Mouse (Mus musculus) kidney, embryonic 15.5 days (tissue): ENCODE data around the gene Gpc4. TPM values are rescaled to one million over a fixed set of nuclear protein-coding genes. Genes with fewer than 3 reads are reported as not detected.

Source experiments
- ATAC-seq: fragments of 200-750 bp; cut with Nextera tagmentation; replicated peaks from 2 replicates; pipeline ENCODE4 v1.8.0; 2017; ENCODE audit warnings: moderate TSS enrichment; ENCODE audit not compliant: low FRiP score
- H3K27ac ChIP-seq: fragments of 300-500 bp; sonication (generic); 2 replicates; pipeline ENCODE4 v1.5.1; 2015; ENCODE audit warnings: mild to moderate bottlenecking, inconsistent platforms
- H3K27me3 ChIP-seq: fragments of 300-500 bp; sonication (generic); 2 replicates; pipeline ENCODE4 v1.6.1; 2015; ENCODE audit warnings: inconsistent platforms
- H3K36me3 ChIP-seq: fragments of 300-500 bp; sonication (generic); 2 replicates; pipeline ENCODE4 v1.6.1; 2015; ENCODE audit warnings: inconsistent platforms
- H3K4me1 ChIP-seq: fragments of 300-500 bp; sonication (generic); 2 replicates; pipeline ENCODE4 v1.6.1; 2015; ENCODE audit warnings: inconsistent platforms
- H3K4me2 ChIP-seq: fragments of 300-500 bp; sonication (generic); 2 replicates; pipeline ENCODE4 v1.6.1; 2015; ENCODE audit warnings: moderate library complexity, mild to moderate bottlenecking, inconsistent platforms
- H3K4me3 ChIP-seq: fragments of 300-500 bp; sonication (generic); replicated peaks from 2 replicates; pipeline ENCODE4 v1.5.1; 2015; ENCODE audit warnings: mild to moderate bottlenecking, inconsistent platforms
- H3K9ac ChIP-seq: fragments of 300-500 bp; sonication (generic); 2 replicates; pipeline ENCODE4 v1.6.1; 2015; ENCODE audit warnings: mild to moderate bottlenecking, inconsistent platforms
- H3K9me3 ChIP-seq: fragments of 300-500 bp; sonication (generic); replicated peaks from 2 replicates; pipeline ENCODE4 v1.6.1; 2016; ENCODE audit warnings: inconsistent platforms
- WGBS: fragments of 180-500 bp; shearing (Covaris S2); methylation state at CpG from one replicate; pipeline ENCODE4 v1.1.7; 2015; ENCODE audit warnings: mixed read lengths; 5-methylcytosine and 5-hydroxymethylcytosine counted together
- polyA plus RNA-seq: library from polyadenylated mRNA; unstranded; fragments of >200 nt; fragmentation: Nextera tagmentation; extraction: Ambion mirVana; gene quantifications from 2 replicates; pipeline ENCODE4 v1.2.1, GENCODE M21; 2015

The Gpc4 gene
- polyA plus RNA-seq, 1 experiment from 2014 or later: 77.5 TPM

DNA sequence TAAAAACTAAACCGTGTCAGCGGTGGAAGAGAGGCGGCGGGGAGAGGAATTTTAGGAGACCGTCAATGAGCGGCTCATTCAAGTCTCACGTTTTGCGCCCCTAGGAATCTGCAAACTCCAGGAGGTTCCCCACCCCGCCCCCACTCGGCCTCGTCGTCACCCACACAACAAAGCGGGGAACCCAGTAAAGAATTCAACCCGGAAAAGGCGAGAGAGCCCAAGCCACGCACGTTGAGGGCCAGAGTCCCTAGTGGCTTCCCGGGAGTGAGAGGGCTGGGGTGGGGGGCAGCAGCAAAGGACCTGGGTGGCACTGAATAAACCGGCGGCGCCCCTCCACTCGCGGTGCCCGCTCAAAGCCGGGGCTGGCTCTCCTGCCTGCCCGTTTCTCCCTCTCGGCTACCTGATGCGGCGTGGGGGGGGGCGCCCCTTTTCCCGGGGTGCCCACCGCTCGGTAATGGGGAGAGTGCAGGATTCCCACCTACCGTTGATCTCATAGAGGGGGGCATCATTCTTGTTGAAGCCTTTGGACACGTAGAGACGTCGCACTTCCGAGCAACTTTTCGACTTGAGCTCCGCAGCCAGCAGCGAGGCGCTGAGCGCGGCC lies 816 bp downstream of the Gpc4 start:
- Histone ChIP-seq H3K9ac (peak overlapping the region; percentile 56), H3K4me1 (0 out of 2 replicates have a peak, but pooled peaks cover 3% of the 10 kb centered on the region), H3K9me3 (no peaks in the 10 kb centered on the region), H3K27me3 (peaks cover 37% of the 10 kb centered on the region; the same call in 1 of the 2 replicates), H3K4me2 (peak overlapping the region; percentile 82), H3K4me3 (peak overlapping the region; percentile 58), H3K36me3 (no peaks in the 10 kb centered on the region), H3K27ac (peak overlapping the region; percentile 77)
- 20% methylated on average over 42 of the region's 44 CpGs for WGBS
- ATAC-seq: peak; percentile 10; the same call in 1 of the 2 replicates

DNA sequence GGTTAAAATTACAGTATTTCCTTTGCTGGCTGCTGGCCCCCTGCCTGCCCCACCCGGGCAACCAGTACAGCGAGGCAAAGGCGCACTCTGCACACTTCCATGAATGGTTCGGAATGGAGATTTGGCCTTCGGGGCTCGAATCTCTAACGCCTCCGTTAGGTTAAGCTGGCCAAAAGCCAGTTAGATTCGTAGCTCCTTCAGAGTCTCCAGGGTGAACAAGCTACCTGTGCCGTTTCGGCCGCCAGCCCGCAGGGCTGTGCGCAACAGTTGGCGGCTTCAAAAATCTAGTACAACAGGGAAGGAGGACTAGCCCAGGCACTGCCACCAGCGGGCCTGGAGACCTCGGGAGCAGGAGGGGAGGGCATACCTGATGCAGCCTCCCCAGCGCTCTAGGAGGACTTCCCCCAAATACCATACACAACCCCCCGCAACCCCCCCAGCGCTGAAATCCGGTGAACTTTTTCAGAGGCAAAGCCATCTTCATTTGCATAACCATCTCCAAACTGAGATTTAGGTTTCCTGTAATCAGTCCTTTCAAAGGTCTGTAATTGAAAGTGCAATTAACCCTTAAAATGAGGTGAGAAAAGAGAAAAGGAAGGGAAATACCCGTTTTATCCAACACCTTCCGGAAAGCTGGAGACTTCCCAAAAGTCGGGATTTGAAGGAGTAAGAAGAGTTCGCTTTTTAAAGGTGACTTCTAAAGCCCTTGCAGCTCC lies 1.5 kb downstream of the Gpc4 start:
- 0 out of 2 replicates have a peak, but pooled peaks cover 3% of the 10 kb centered on the region for H3K4me1 ChIP-seq
- peaks cover 37% of the 10 kb centered on the region; the same call in 1 of the 2 replicates for H3K27me3 ChIP-seq
- ATAC-seq: no peak
- H3K4me3 ChIP-seq: peak overlapping the region; percentile 58
- no peaks in the 10 kb centered on the region for H3K9me3 ChIP-seq
- peak overlapping the region; percentile 56 for H3K9ac ChIP-seq
- 28% methylated on average over 25 of the region's 25 CpGs for WGBS
- no peaks in the 10 kb centered on the region for H3K36me3 ChIP-seq
- H3K4me2 ChIP-seq: peak overlapping the region; percentile 82
- peak overlapping the region; percentile 77; the same call in 1 of the 2 replicates for H3K27ac ChIP-seq

DNA sequence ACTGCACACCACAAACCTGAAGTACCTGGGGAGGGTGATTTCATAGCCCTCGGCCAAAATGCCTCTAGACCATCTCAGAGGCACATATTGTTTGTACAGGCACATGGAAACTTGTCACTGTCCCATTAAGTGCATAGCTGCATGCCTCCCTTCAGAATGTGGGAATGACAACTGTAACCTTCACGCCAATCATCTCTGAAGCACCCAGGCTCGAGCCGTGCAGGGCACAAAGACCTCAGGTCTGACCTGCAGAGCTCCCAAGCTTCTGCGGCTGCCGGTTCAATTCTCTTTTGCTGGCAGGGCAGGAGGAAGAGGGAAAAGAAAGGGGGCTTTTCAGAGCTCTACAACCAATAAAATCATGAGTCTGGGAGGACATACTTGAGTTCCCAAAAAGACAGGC lies 2.3 kb downstream of the Gpc4 start:
- Histone ChIP-seq H3K4me3 (peak overlapping the region; percentile 58), H3K4me2 (peak overlapping the region; percentile 82), H3K9me3 (no peaks in the 10 kb centered on the region), H3K36me3 (no peaks in the 10 kb centered on the region), H3K27me3 (peaks cover 32% of the 10 kb centered on the region; the same call in 1 of the 2 replicates), H3K27ac (no peak overlapping the region), H3K4me1 (0 out of 2 replicates have a peak, but pooled peaks cover 3% of the 10 kb centered on the region), H3K9ac (no peak overlapping the region)
- no peak for ATAC-seq
- 33% methylated on average over 6 of the region's 6 CpGs for WGBS

DNA sequence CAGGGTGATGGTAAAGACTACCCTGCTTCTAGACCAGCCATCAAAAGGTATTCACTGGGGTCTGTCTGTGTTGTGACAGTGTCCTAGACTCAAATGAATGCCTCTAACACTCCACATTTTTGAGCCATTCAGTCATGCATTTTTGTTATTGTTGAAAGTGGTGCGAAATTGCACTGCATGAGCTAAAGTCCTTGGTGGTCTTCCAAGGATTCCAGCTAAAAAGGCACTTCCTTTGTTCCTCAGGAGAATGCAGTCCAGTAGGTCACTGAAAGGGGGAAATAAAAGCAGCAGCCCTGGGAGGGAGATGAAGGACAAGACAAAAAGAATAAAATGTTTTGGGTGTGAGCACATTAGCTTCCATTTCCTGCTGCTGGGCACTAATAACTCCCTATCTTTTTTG lies 2.8 kb downstream of the Gpc4 start:
- peak overlapping the region; percentile 82; the same call in 1 of the 2 replicates for H3K4me2 ChIP-seq
- peaks cover 28% of the 10 kb centered on the region; the same call in 1 of the 2 replicates for H3K27me3 ChIP-seq
- WGBS: 68% methylated on average over 1 of the region's 1 CpGs
- H3K4me3 ChIP-seq: peak overlapping the region; percentile 58
- no peaks in the 10 kb centered on the region for H3K36me3 ChIP-seq
- H3K9me3 ChIP-seq: no peaks in the 10 kb centered on the region
- no peak overlapping the region for H3K9ac ChIP-seq
- H3K4me1 ChIP-seq: 0 out of 2 replicates have a peak, but pooled peaks cover 3% of the 10 kb centered on the region
- H3K27ac ChIP-seq: no peak overlapping the region
- ATAC-seq: no peak

DNA sequence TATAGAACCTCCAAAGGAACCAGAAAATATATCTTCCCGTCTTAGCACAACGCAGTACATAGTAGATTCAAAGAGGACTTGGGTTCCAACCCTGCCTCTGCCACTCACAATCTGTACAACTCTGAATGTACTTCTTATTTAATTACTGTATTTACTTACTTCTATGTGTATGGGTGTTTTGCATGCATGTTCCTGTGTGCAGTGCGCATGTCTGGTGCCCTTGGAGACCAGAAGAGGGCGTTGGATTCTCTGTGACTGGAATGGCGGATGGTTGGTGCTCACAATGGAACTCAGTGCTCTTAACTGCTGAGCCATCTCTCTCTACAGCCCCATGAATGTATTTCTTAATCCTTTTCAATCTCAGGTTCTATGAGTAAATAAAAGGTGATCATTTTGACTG lies 5.4 kb downstream of the Gpc4 start:
- Histone ChIP-seq H3K27me3 (peaks cover 25% of the 10 kb centered on the region; the same call in 1 of the 2 replicates), H3K4me1 (0 out of 2 replicates have a peak, but pooled peaks cover 3% of the 10 kb centered on the region), H3K4me3 (no peak overlapping the region), H3K4me2 (no peak overlapping the region), H3K27ac (no peak overlapping the region), H3K9ac (no peak overlapping the region), H3K36me3 (no peaks in the 10 kb centered on the region), H3K9me3 (no peaks in the 10 kb centered on the region)
- ATAC-seq: no peak
- 90% methylated on average over 5 of the region's 5 CpGs for WGBS

DNA sequence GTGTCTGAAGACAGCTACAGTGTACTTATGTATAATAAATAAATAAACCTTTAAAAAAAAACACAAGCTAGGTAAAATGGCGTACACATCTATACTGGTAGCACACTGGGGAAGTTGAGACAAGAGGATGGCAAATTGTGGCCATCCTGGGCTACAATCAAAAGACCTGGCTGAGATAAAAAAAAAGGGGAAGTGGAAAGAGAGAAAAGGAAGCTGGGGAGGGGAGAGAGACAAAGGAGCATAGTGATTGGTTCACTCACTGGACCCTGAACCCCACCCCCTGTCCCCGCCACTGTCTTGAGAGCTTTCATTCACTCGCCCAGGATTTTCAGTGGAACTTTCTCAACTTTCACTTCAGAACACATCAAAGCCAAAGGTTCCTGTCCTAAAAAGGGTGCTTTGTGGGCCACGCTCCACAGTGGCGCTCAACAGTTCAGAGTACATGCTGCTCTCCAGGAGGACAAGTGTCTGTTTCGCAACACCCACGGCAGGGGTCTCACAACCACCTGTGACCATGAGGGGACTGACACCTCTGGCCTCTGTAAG lies 9.6 kb downstream of the Gpc4 start:
- peaks cover 4% of the 10 kb centered on the region; the same call in 1 of the 2 replicates for H3K27me3 ChIP-seq
- H3K4me2 ChIP-seq: no peak overlapping the region
- WGBS: 82% methylated on average over 7 of the region's 7 CpGs
- no peak overlapping the region for H3K9ac ChIP-seq
- H3K27ac ChIP-seq: 0 out of 2 replicates have a peak overlapping the region, but pooled peaks have one; percentile 2
- H3K4me3 ChIP-seq: no peak overlapping the region
- ATAC-seq: no peak
- H3K4me1 ChIP-seq: no peaks in the 10 kb centered on the region
- no peaks in the 10 kb centered on the region for H3K36me3 ChIP-seq
- no peaks in the 10 kb centered on the region for H3K9me3 ChIP-seq

DNA sequence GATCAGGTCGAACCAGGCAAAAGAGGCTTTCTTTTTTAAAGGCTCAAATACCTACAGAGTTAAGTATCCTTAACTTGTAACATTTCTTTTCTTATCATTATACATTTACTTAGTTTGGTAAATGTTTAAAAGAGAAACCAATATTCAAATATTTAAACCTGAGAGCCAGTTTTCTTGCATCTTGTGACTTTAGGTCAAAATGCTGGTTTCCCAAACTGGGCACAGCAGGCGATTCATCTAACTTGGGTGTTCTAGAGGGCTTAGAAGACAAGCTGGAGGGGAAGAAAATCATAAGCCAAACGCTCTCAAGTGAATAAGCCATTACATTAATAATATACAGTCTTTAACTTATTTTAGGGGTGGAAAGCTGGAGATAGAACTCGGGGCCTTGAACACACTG lies 10.2 kb downstream of the Gpc4 start:
- WGBS: 83% methylated on average over 4 of the region's 4 CpGs
- Histone ChIP-seq H3K27ac (no peak overlapping the region), H3K4me2 (no peak overlapping the region), H3K9me3 (no peaks in the 10 kb centered on the region), H3K4me1 (no peaks in the 10 kb centered on the region), H3K36me3 (no peaks in the 10 kb centered on the region), H3K27me3 (peaks cover 4% of the 10 kb centered on the region; the same call in 1 of the 2 replicates), H3K9ac (no peak overlapping the region), H3K4me3 (no peak overlapping the region)
- ATAC-seq: no peak

DNA sequence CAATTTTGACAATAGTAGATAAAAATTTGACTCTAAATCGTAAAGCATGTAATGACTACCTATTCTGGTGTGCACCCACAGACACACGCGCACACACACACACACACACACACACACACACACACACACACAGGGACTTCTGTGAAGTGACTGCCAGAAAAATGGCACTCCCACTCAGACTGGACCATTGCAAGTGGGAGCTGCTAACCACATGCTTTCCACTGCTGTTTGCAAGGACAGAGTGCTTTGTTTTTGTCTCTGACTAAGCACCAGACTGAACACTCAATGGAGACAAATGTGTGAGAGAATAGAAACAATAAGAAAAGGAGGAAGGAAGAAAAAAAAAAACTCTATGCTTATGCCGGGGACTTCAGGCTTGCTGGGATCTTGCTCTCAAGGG lies 11.6 kb downstream of the Gpc4 start:
- no peak overlapping the region for H3K4me3 ChIP-seq
- H3K36me3 ChIP-seq: no peaks in the 10 kb centered on the region
- no peak for ATAC-seq
- H3K27me3 ChIP-seq: peaks cover 4% of the 10 kb centered on the region; the same call in 1 of the 2 replicates
- 61% methylated on average over 4 of the region's 4 CpGs for WGBS
- peak overlapping the region; percentile 54; the same call in 1 of the 2 replicates for H3K27ac ChIP-seq
- no peak overlapping the region for H3K9ac ChIP-seq
- H3K4me1 ChIP-seq: no peaks in the 10 kb centered on the region
- no peaks in the 10 kb centered on the region for H3K9me3 ChIP-seq
- no peak overlapping the region for H3K4me2 ChIP-seq

DNA sequence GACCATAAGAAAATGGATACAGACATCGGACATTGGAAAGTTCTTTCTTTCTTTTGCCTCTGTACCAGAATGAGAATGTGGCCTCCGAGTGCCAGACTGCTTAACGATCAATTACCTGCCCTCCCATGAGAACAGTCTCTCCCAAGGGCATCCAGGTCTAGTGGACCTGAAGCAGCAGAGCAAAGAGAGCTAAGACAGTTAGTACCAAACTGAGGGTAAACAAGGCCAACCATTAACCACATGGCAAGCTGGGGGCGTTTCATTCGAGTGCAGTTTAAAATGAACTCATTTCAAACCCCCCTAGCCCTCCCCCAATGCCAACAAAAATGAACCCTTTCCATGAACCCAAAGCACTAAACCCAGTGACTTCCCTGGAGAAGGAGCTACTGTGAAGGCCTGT lies 12.1 kb downstream of the Gpc4 start:
- Histone ChIP-seq H3K4me1 (no peaks in the 10 kb centered on the region), H3K9me3 (no peaks in the 10 kb centered on the region), H3K9ac (no peak overlapping the region), H3K4me3 (no peak overlapping the region), H3K4me2 (no peak overlapping the region), H3K36me3 (no peaks in the 10 kb centered on the region), H3K27ac (peak overlapping the region; percentile 41; the same call in 1 of the 2 replicates), H3K27me3 (peaks cover 4% of the 10 kb centered on the region; the same call in 1 of the 2 replicates)
- WGBS: 67% methylated on average over 5 of the region's 5 CpGs
- peak; percentile 71; the same call in 1 of the 2 replicates for ATAC-seq

DNA sequence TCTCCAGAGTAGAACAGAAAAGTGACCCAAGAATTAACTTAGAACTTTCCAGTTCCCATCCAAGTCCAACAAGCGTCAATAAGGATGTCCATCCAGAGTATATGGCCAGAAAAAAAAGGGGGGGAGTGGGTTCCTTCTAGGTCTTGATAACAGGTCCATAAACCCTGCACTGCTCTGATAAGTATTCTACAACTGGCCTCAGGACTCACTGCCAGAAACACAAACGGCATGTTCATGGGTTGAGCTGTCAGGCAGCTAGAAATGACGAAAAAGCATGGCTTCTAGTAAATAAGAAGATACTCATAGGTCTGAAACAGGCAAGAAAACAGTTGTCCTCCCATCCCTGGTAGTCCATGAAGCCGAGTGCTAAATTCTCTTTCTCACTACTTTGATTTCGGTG lies 13.5 kb downstream of the Gpc4 start:
- ATAC-seq: no peak
- Histone ChIP-seq H3K27me3 (peaks cover 4% of the 10 kb centered on the region; the same call in 1 of the 2 replicates), H3K4me1 (no peaks in the 10 kb centered on the region), H3K27ac (no peak overlapping the region), H3K36me3 (no peaks in the 10 kb centered on the region), H3K9me3 (no peaks in the 10 kb centered on the region), H3K4me2 (no peak overlapping the region), H3K4me3 (no peak overlapping the region), H3K9ac (no peak overlapping the region)
- WGBS: 78% methylated on average over 5 of the region's 5 CpGs

DNA sequence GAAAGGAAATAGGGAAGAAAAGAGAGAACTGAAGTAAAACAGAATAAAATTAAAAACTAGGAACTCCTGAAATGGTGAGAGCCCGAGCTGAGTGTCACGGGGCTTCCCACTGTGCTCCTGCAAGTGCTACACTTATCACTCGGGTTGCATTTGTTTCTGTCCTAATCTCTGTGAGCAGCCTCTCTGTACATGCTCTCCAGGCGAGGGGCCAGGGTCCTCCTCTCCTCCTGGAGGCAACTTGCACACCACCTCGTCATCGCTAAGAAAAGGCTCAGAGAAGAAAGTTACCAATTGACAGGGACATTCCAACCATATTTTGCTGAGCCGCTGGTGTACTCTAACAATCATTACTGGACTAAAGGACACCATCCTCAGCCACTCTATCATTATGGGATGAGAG lies 14.0 kb downstream of the Gpc4 start:
- Histone ChIP-seq H3K36me3 (no peaks in the 10 kb centered on the region), H3K9me3 (no peaks in the 10 kb centered on the region), H3K4me3 (no peak overlapping the region), H3K27ac (no peak overlapping the region), H3K4me1 (no peaks in the 10 kb centered on the region), H3K9ac (no peak overlapping the region), H3K4me2 (no peak overlapping the region), H3K27me3 (peaks cover 4% of the 10 kb centered on the region; the same call in 1 of the 2 replicates)
- 66% methylated on average over 7 of the region's 7 CpGs for WGBS
- ATAC-seq: peak; percentile 62

DNA sequence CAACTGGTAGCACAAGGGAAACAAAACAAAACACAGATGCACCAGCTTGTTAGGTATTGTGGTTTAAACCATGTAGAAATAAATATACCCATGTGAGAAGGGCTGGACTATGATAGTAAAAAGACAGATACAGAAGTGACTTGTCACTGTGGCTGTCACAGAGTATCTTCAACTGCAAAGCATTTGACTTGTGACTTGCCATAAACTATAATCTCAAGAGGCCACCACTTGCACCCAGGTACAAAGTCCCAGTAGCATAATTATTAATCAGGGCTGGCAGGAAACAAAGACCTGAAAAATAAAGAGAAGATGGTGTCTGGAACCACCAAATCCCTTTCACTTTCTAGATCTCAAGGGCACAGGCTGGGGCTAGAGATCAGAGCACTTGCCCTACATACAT lies 19.5 kb downstream of the Gpc4 start:
- H3K4me2 ChIP-seq: no peak overlapping the region
- H3K9ac ChIP-seq: no peak overlapping the region
- H3K27me3 ChIP-seq: peaks cover 20% of the 10 kb centered on the region
- H3K4me3 ChIP-seq: no peak overlapping the region
- H3K27ac ChIP-seq: 0 out of 2 replicates have a peak overlapping the region, but pooled peaks have one; percentile 13
- H3K36me3 ChIP-seq: no peaks in the 10 kb centered on the region
- no peaks in the 10 kb centered on the region for H3K9me3 ChIP-seq
- no peak for ATAC-seq
- H3K4me1 ChIP-seq: 0 out of 2 replicates have a peak, but pooled peaks cover 3% of the 10 kb centered on the region
